Mouse (Mus musculus): Measurements from ENCODE around the gene Pdlim4. TPM values are rescaled to one million over a fixed set of nuclear protein-coding genes. Genes with fewer than 3 reads are reported as not detected.

Pdlim4 gene
- polyA plus RNA-seq, 1 experiment from 2014 or later: 120 TPM

DNA sequence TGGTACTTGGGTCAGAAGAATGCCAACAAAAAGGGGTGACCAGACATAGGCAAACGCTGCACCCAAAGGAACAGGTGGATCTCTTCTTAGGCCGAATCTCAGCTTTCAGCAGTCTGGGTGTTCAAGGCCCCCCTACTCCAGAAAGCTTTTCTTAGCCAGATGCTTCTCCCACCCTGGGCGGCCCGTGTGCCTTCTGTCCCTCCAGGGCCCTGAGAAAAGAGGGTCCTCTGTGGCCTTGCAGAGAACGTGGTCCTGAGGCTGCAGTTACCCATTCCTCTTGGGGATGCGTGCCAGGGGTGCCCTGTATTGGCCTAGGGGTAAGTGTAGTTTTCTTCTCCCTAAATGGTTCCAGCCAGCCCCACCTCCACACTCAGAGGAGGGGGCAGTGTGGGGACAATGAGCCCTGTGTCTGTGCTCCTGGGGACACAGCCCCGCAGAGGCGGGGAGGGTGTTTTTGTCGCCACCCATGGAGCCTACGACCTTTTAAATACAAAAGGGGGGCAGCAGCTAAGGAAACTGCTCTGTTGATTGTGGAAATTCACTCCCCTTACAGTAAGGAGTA is 10.7 kb downstream of the Pdlim4 start:
- ATAC-seq (replicated peaks; ENCODE audit: insufficient number of reproducible peaks, low FRiP score, low TSS enrichment, low read depth) (no peak; the same call in 1 of the 2 replicates), DNase-seq (ENCODE audit: low spot score) (peak; percentile 33)
- Histone ChIP-seq H3K9me3 (replicated peaks; ENCODE audit: control insufficient read depth, low read length) (no peaks in the 10 kb centered on the region), H3K27me3 (ENCODE audit: control insufficient read depth, insufficient read depth, low read length) (no peaks in the 10 kb centered on the region), H3K36me3 (replicated peaks; ENCODE audit: control insufficient read depth, insufficient read depth, low read depth, low read length) (no peaks in the 10 kb centered on the region; the same call in 1 of the 2 replicates), H3K4me2 (ENCODE audit: low read depth, low read length) (no peak overlapping the region), H3K27ac (replicated peaks; ENCODE audit: low read depth, low read length) (peak overlapping the region; percentile 89), H3K4me3 (ENCODE audit: low read depth, low read length) (no peak overlapping the region), H3K9ac (replicated peaks; ENCODE audit: low read length) (peak overlapping the region; percentile 27; the same call in 1 of the 2 replicates), H3K4me1 (ENCODE audit: control insufficient read depth, insufficient read depth, low read length) (peaks cover 11% of the 10 kb centered on the region)
- 22% methylated on average over 10 of the region's 10 CpGs for WGBS

- H3K9ac ChIP-seq (replicated peaks; ENCODE audit: low read length): 0 out of 2 replicates have a peak overlapping the region, but pooled peaks have one; percentile 19
- DNase-seq (ENCODE audit: low spot score): peak; percentile 86
- H3K4me2 ChIP-seq (ENCODE audit: low read depth, low read length): no peak overlapping the region; the same call in 1 of the 2 replicates
- H3K27me3 ChIP-seq (ENCODE audit: control insufficient read depth, insufficient read depth, low read length): no peaks in the 10 kb centered on the region
- H3K4me3 ChIP-seq (ENCODE audit: low read depth, low read length): no peak overlapping the region
- no peaks in the 10 kb centered on the region for H3K9me3 ChIP-seq (replicated peaks; ENCODE audit: control insufficient read depth, low read length)
- peak overlapping the region; percentile 89 for H3K27ac ChIP-seq (replicated peaks; ENCODE audit: low read depth, low read length)
- no peaks in the 10 kb centered on the region; the same call in 1 of the 2 replicates for H3K36me3 ChIP-seq (replicated peaks; ENCODE audit: control insufficient read depth, insufficient read depth, low read depth, low read length)
- peaks cover 11% of the 10 kb centered on the region for H3K4me1 ChIP-seq (ENCODE audit: control insufficient read depth, insufficient read depth, low read length)
- ATAC-seq (replicated peaks; ENCODE audit: insufficient number of reproducible peaks, low FRiP score, low TSS enrichment, low read depth): peak; percentile 79
- 11% methylated on average over 2 of the region's 2 CpGs for WGBS
Measured at GRCm38 (mm10) chr11:54057428-54057827, 11.4 kb downstream of the Pdlim4 start.

DNA sequence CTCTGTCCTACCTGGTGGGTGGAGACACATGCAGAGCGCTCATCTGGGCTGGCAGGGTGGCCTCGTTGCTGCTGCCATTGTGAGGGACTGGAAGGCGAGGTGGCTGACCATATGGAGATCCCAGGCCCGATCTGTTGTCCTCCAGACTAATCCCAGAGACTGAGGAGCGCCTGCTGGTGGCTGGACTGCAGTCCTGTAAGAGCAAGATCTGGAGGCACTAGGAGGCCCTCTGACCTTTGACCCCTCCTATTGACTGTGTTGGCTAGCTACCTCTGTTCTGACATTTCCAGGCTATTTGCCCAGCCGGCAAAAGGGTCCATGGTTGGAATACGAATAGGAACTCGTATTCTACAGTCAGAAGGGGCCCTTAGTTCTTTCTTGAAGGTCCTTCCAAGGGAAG is 12.7 kb downstream of the Pdlim4 start:
- DNase-seq (ENCODE audit: low spot score) (no peak), ATAC-seq (replicated peaks; ENCODE audit: insufficient number of reproducible peaks, low FRiP score, low TSS enrichment, low read depth) (no peak)
- Histone ChIP-seq H3K4me3 (ENCODE audit: low read depth, low read length) (no peak overlapping the region), H3K27me3 (ENCODE audit: control insufficient read depth, insufficient read depth, low read length) (no peaks in the 10 kb centered on the region), H3K36me3 (replicated peaks; ENCODE audit: control insufficient read depth, insufficient read depth, low read depth, low read length) (no peaks in the 10 kb centered on the region), H3K9me3 (replicated peaks; ENCODE audit: control insufficient read depth, low read length) (no peaks in the 10 kb centered on the region), H3K4me2 (ENCODE audit: low read depth, low read length) (no peak overlapping the region), H3K9ac (replicated peaks; ENCODE audit: low read length) (no peak overlapping the region), H3K27ac (replicated peaks; ENCODE audit: low read depth, low read length) (no peak overlapping the region), H3K4me1 (ENCODE audit: control insufficient read depth, insufficient read depth, low read length) (peaks cover 11% of the 10 kb centered on the region)
- 27% methylated on average over 8 of the region's 8 CpGs for WGBS

GRCm38 (mm10) chr11:54054257-54054656 is 14.6 kb downstream of the Pdlim4 start:
- Histone ChIP-seq H3K27me3 (ENCODE audit: control insufficient read depth, insufficient read depth, low read length) (no peaks in the 10 kb centered on the region), H3K36me3 (replicated peaks; ENCODE audit: control insufficient read depth, insufficient read depth, low read depth, low read length) (no peaks in the 10 kb centered on the region), H3K9ac (replicated peaks; ENCODE audit: low read length) (no peak overlapping the region), H3K4me2 (ENCODE audit: low read depth, low read length) (no peak overlapping the region), H3K27ac (replicated peaks; ENCODE audit: low read depth, low read length) (no peak overlapping the region), H3K4me1 (ENCODE audit: control insufficient read depth, insufficient read depth, low read length) (peaks cover 11% of the 10 kb centered on the region), H3K4me3 (ENCODE audit: low read depth, low read length) (no peak overlapping the region), H3K9me3 (replicated peaks; ENCODE audit: control insufficient read depth, low read length) (no peaks in the 10 kb centered on the region)
- peak; percentile 82 for DNase-seq (ENCODE audit: low spot score)
- 35% methylated on average over 6 of the region's 6 CpGs for WGBS
- ATAC-seq (replicated peaks; ENCODE audit: insufficient number of reproducible peaks, low FRiP score, low TSS enrichment, low read depth): no peak

DNA sequence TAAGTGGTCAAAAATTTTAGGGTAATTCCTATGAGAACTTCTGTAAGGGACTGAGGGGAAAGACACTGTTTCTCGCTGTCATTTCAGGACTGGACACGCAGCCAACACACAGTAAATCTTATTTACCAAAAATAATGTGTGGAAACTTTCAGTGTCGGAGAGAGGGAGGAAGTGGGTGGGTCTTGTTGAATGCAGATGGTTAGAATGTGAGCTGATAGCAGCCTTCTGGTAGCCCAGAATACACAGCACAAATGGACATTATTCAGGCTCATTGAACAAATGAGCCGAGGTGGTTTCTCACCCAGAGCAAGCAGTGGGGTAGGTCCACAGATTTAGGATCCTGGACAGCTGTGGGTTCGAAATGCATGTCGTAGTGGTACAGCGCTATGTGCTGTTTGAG is 15.7 kb downstream of the Pdlim4 start:
- ATAC-seq (replicated peaks; ENCODE audit: insufficient number of reproducible peaks, low FRiP score, low TSS enrichment, low read depth) (no peak), DNase-seq (ENCODE audit: low spot score) (no peak)
- no peak overlapping the region for H3K9ac ChIP-seq (replicated peaks; ENCODE audit: low read length)
- no peak overlapping the region for H3K4me2 ChIP-seq (ENCODE audit: low read depth, low read length)
- no peak overlapping the region for H3K27ac ChIP-seq (replicated peaks; ENCODE audit: low read depth, low read length)
- no peaks in the 10 kb centered on the region for H3K36me3 ChIP-seq (replicated peaks; ENCODE audit: control insufficient read depth, insufficient read depth, low read depth, low read length)
- no peaks in the 10 kb centered on the region for H3K27me3 ChIP-seq (ENCODE audit: control insufficient read depth, insufficient read depth, low read length)
- peaks cover 5% of the 10 kb centered on the region for H3K4me1 ChIP-seq (ENCODE audit: control insufficient read depth, insufficient read depth, low read length)
- no peaks in the 10 kb centered on the region for H3K9me3 ChIP-seq (replicated peaks; ENCODE audit: control insufficient read depth, low read length)
- H3K4me3 ChIP-seq (ENCODE audit: low read depth, low read length): no peak overlapping the region
- 88% methylated on average over 7 of the region's 7 CpGs for WGBS

- Histone ChIP-seq H3K27me3 (ENCODE audit: control insufficient read depth, insufficient read depth, low read length) (no peaks in the 10 kb centered on the region), H3K4me1 (ENCODE audit: control insufficient read depth, insufficient read depth, low read length) (no peaks in the 10 kb centered on the region), H3K9me3 (replicated peaks; ENCODE audit: control insufficient read depth, low read length) (no peaks in the 10 kb centered on the region), H3K36me3 (replicated peaks; ENCODE audit: control insufficient read depth, insufficient read depth, low read depth, low read length) (no peaks in the 10 kb centered on the region), H3K4me3 (ENCODE audit: low read depth, low read length) (no peak overlapping the region), H3K4me2 (ENCODE audit: low read depth, low read length) (no peak overlapping the region), H3K9ac (replicated peaks; ENCODE audit: low read length) (no peak overlapping the region), H3K27ac (replicated peaks; ENCODE audit: low read depth, low read length) (no peak overlapping the region)
- no peak for DNase-seq (ENCODE audit: low spot score)
- WGBS: 89% methylated on average over 5 of the region's 5 CpGs
- no peak for ATAC-seq (replicated peaks; ENCODE audit: insufficient number of reproducible peaks, low FRiP score, low TSS enrichment, low read depth)
Measured at GRCm38 (mm10) chr11:54052128-54052527, 16.7 kb downstream of the Pdlim4 start.

GRCm38 (mm10) chr11:54051161-54051560 is 17.7 kb downstream of the Pdlim4 start:
- Histone ChIP-seq H3K4me2 (ENCODE audit: low read depth, low read length) (no peak overlapping the region), H3K4me1 (ENCODE audit: control insufficient read depth, insufficient read depth, low read length) (no peaks in the 10 kb centered on the region), H3K9me3 (replicated peaks; ENCODE audit: control insufficient read depth, low read length) (no peaks in the 10 kb centered on the region), H3K27ac (replicated peaks; ENCODE audit: low read depth, low read length) (no peak overlapping the region), H3K9ac (replicated peaks; ENCODE audit: low read length) (no peak overlapping the region; the same call in 1 of the 2 replicates), H3K36me3 (replicated peaks; ENCODE audit: control insufficient read depth, insufficient read depth, low read depth, low read length) (no peaks in the 10 kb centered on the region), H3K4me3 (ENCODE audit: low read depth, low read length) (no peak overlapping the region), H3K27me3 (ENCODE audit: control insufficient read depth, insufficient read depth, low read length) (no peaks in the 10 kb centered on the region)
- 89% methylated on average over 7 of the region's 7 CpGs for WGBS
- ATAC-seq (replicated peaks; ENCODE audit: insufficient number of reproducible peaks, low FRiP score, low TSS enrichment, low read depth): no peak
- DNase-seq (ENCODE audit: low spot score): no peak

DNA sequence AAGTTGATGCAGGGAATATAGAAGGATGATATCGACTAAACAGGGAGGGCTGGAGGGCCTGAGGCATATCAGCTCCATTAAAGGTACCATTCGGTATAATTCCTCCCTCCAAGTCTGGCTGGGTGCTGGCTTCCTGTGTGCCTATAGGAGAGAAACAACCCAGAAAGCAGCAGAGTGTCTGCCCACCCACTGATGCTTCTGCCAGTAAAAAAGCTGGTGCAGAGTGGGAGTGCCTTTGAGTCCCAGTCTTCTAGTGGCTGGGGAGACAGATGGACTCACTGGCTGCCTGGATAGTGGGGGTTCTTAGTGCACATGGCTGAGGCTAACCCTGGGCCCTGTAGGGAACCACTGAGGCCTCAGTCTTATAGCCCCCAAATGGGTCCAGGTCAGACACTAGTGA is 18.6 kb downstream of the Pdlim4 start:
- H3K27me3 ChIP-seq (ENCODE audit: control insufficient read depth, insufficient read depth, low read length): no peaks in the 10 kb centered on the region
- no peak overlapping the region for H3K4me3 ChIP-seq (ENCODE audit: low read depth, low read length)
- DNase-seq (ENCODE audit: low spot score) (no peak), ATAC-seq (replicated peaks; ENCODE audit: insufficient number of reproducible peaks, low FRiP score, low TSS enrichment, low read depth) (no peak)
- no peak overlapping the region for H3K9ac ChIP-seq (replicated peaks; ENCODE audit: low read length)
- WGBS: 63% methylated on average over 2 of the region's 2 CpGs
- H3K4me1 ChIP-seq (ENCODE audit: control insufficient read depth, insufficient read depth, low read length): no peaks in the 10 kb centered on the region
- no peaks in the 10 kb centered on the region for H3K9me3 ChIP-seq (replicated peaks; ENCODE audit: control insufficient read depth, low read length)
- no peak overlapping the region for H3K27ac ChIP-seq (replicated peaks; ENCODE audit: low read depth, low read length)
- no peaks in the 10 kb centered on the region for H3K36me3 ChIP-seq (replicated peaks; ENCODE audit: control insufficient read depth, insufficient read depth, low read depth, low read length)
- H3K4me2 ChIP-seq (ENCODE audit: low read depth, low read length): no peak overlapping the region
